Mouse (Mus musculus) midbrain, embryonic 15.5 days (tissue): ENCODE measurements around the gene Gm5129. TPM values are rescaled to one million over a fixed set of nuclear protein-coding genes. Genes with fewer than 3 reads are reported as not detected.
"Not testable (repeated sequence)": the region's sequence is repeated elsewhere in the genome, so short reads cannot be mapped to it uniquely, and the experiment has no call there.

Experiments
- ATAC-seq: fragments of 200-750 bp; cut with Nextera tagmentation; replicated peaks from 2 replicates; pipeline ENCODE4 v1.8.0; 2017; ENCODE audit warnings: moderate TSS enrichment
- H3K27ac ChIP-seq: fragments of 300-500 bp; sonication (generic); 2 replicates; pipeline ENCODE4 v1.5.1; 2015; ENCODE audit warnings: mild to moderate bottlenecking, inconsistent platforms
- H3K27me3 ChIP-seq: fragments of 300-500 bp; sonication (generic); replicated peaks from 2 replicates; pipeline ENCODE4 v1.6.1; 2015; ENCODE audit warnings: inconsistent platforms
- H3K36me3 ChIP-seq: fragments of 300-500 bp; sonication (generic); replicated peaks from 2 replicates; pipeline ENCODE4 v1.6.1; 2015; ENCODE audit warnings: inconsistent platforms
- H3K4me1 ChIP-seq: fragments of 300-500 bp; sonication (generic); 2 replicates; pipeline ENCODE4 v1.6.1; 2015; ENCODE audit warnings: inconsistent platforms
- H3K4me2 ChIP-seq: fragments of 300-500 bp; sonication (generic); 2 replicates; pipeline ENCODE4 v1.6.1; 2015; ENCODE audit warnings: inconsistent platforms, mild to moderate bottlenecking, moderate library complexity
- H3K4me3 ChIP-seq: fragments of 300-500 bp; sonication (generic); 2 replicates; pipeline ENCODE4 v1.5.1; 2015; ENCODE audit warnings: mild to moderate bottlenecking, inconsistent platforms
- H3K9ac ChIP-seq: fragments of 300-500 bp; sonication (generic); 2 replicates; pipeline ENCODE4 v1.6.1; 2015; ENCODE audit warnings: mild to moderate bottlenecking, inconsistent platforms
- H3K9me3 ChIP-seq: fragments of 300-500 bp; sonication (generic); 2 replicates; pipeline ENCODE4 v1.6.1; 2016; ENCODE audit warnings: inconsistent platforms
- WGBS: fragments of 180-500 bp; shearing (Covaris S2); methylation state at CpG from one replicate; pipeline ENCODE4 v1.1.7; 2015; ENCODE audit warnings: mixed read lengths; 5-methylcytosine and 5-hydroxymethylcytosine counted together
- polyA plus RNA-seq: library from polyadenylated mRNA; unstranded; fragments of >200 nt; fragmentation: Nextera tagmentation; extraction: Ambion mirVana; gene quantifications from 2 replicates; pipeline ENCODE4 v1.2.1, GENCODE M21; 2015

The Gm5129 gene
- not detected in 2 replicates for polyA plus RNA-seq

- Histone ChIP-seq H3K9me3 (no peaks in the 10 kb centered on the region), H3K27ac (peak within 1 kb of the TSS; percentile 97), H3K27me3 (no peaks in the 10 kb centered on the region), H3K4me2 (peak within 1 kb of the TSS; percentile 76), H3K4me1 (peaks cover 33% of the 10 kb centered on the region), H3K4me3 (peak within 1 kb of the TSS; percentile 77), H3K9ac (peak within 1 kb of the TSS; percentile 73), H3K36me3 (no peaks in the 10 kb centered on the region)
- WGBS: under 1% methylated on average over 46 of the region's 46 CpGs
- ATAC-seq: peak; percentile 99
Observed at GRCm38 (mm10) chr5:29735557-29736061, at the start of gene Gm5129, which contains the start of gene Dnajb6. TSS of gene Gm5129 (minus strand) at chr5:29735936. TSS of gene Dnajb6 (plus strand) at chr5:29735688.

GRCm38 (mm10) chr5:29784906-29785305 lies 49.2 kb upstream of the Gm5129 start:
- not testable (repeated sequence) for H3K27ac ChIP-seq, H3K9ac ChIP-seq, H3K9me3 ChIP-seq, H3K4me1 ChIP-seq, H3K36me3 ChIP-seq, H3K4me2 ChIP-seq, ATAC-seq, H3K4me3 ChIP-seq, H3K27me3 ChIP-seq
- 89% methylated on average over 11 of the region's 13 CpGs for WGBS

- H3K36me3 ChIP-seq: no peaks in the 10 kb centered on the region
- 93% methylated on average over 3 of the region's 3 CpGs for WGBS
- H3K4me3 ChIP-seq: no peak overlapping the region
- no peaks in the 10 kb centered on the region for H3K27me3 ChIP-seq
- no peak overlapping the region for H3K4me2 ChIP-seq
- no peak for ATAC-seq
- no peak overlapping the region for H3K9ac ChIP-seq
- H3K4me1 ChIP-seq: no peaks in the 10 kb centered on the region
- no peak overlapping the region for H3K27ac ChIP-seq
- no peaks in the 10 kb centered on the region for H3K9me3 ChIP-seq
Observed at GRCm38 (mm10) chr5:29782261-29782660, 46.5 kb upstream of the Gm5129 start.

- H3K9ac ChIP-seq, H3K4me1 ChIP-seq, H3K9me3 ChIP-seq, ATAC-seq, H3K36me3 ChIP-seq, H3K27me3 ChIP-seq, H3K4me2 ChIP-seq, H3K4me3 ChIP-seq, H3K27ac ChIP-seq: not testable (repeated sequence)
- WGBS: 96% methylated on average over 9 of the region's 9 CpGs
Observed at GRCm38 (mm10) chr5:29779733-29780132, 44.0 kb upstream of the Gm5129 start.

GRCm38 (mm10) chr5:29778029-29778428 lies 42.3 kb upstream of the Gm5129 start:
- Histone ChIP-seq H3K4me3 (no peak overlapping the region), H3K36me3 (no peaks in the 10 kb centered on the region), H3K9me3 (no peaks in the 10 kb centered on the region), H3K4me1 (no peaks in the 10 kb centered on the region), H3K27ac (no peak overlapping the region), H3K4me2 (no peak overlapping the region), H3K9ac (no peak overlapping the region), H3K27me3 (no peaks in the 10 kb centered on the region)
- WGBS: 91% methylated on average over 6 of the region's 6 CpGs
- no peak for ATAC-seq

GRCm38 (mm10) chr5:29775437-29775836 lies 39.7 kb upstream of the Gm5129 start:
- H3K36me3 ChIP-seq: no peaks in the 10 kb centered on the region
- ATAC-seq: no peak
- no peak overlapping the region for H3K9ac ChIP-seq
- no peak overlapping the region for H3K27ac ChIP-seq
- H3K4me2 ChIP-seq: no peak overlapping the region
- 93% methylated on average over 5 of the region's 5 CpGs for WGBS
- no peaks in the 10 kb centered on the region for H3K27me3 ChIP-seq
- H3K4me3 ChIP-seq: no peak overlapping the region
- H3K9me3 ChIP-seq: no peaks in the 10 kb centered on the region
- H3K4me1 ChIP-seq: no peaks in the 10 kb centered on the region

GRCm38 (mm10) chr5:29773460-29774150 lies 37.9 kb upstream of the Gm5129 start:
- no peak overlapping the region for H3K4me3 ChIP-seq
- 88% methylated on average over 13 of the region's 13 CpGs for WGBS
- no peak overlapping the region for H3K4me2 ChIP-seq
- H3K9ac ChIP-seq: no peak overlapping the region
- H3K36me3 ChIP-seq: no peaks in the 10 kb centered on the region
- ATAC-seq: no peak
- H3K4me1 ChIP-seq: no peaks in the 10 kb centered on the region
- no peaks in the 10 kb centered on the region for H3K27me3 ChIP-seq
- no peak overlapping the region for H3K27ac ChIP-seq
- no peaks in the 10 kb centered on the region for H3K9me3 ChIP-seq

- H3K4me2 ChIP-seq: no peak overlapping the region
- H3K27me3 ChIP-seq: no peaks in the 10 kb centered on the region
- H3K4me3 ChIP-seq: no peak overlapping the region
- H3K36me3 ChIP-seq: peaks cover 6% of the 10 kb centered on the region; the same call in 1 of the 2 replicates
- ATAC-seq: no peak
- H3K27ac ChIP-seq: no peak overlapping the region
- WGBS: 86% methylated on average over 4 of the region's 4 CpGs
- no peaks in the 10 kb centered on the region for H3K4me1 ChIP-seq
- no peak overlapping the region for H3K9ac ChIP-seq
- no peaks in the 10 kb centered on the region for H3K9me3 ChIP-seq
Observed at GRCm38 (mm10) chr5:29772651-29773330, 37.1 kb upstream of the Gm5129 start.

- Histone ChIP-seq H3K4me2 (no peak overlapping the region), H3K9ac (no peak overlapping the region), H3K36me3 (peaks cover 6% of the 10 kb centered on the region; the same call in 1 of the 2 replicates), H3K4me1 (no peaks in the 10 kb centered on the region), H3K9me3 (no peaks in the 10 kb centered on the region), H3K4me3 (no peak overlapping the region), H3K27ac (no peak overlapping the region), H3K27me3 (no peaks in the 10 kb centered on the region)
- WGBS: 86% methylated on average over 2 of the region's 2 CpGs
- ATAC-seq: no peak
Observed at GRCm38 (mm10) chr5:29772038-29772437, 36.3 kb upstream of the Gm5129 start.

- 69% methylated on average over 1 of the region's 1 CpGs for WGBS
- ATAC-seq: no peak
- H3K4me2 ChIP-seq: no peak overlapping the region
- H3K9ac ChIP-seq: no peak overlapping the region
- no peak overlapping the region for H3K4me3 ChIP-seq
- no peak overlapping the region for H3K27ac ChIP-seq
- no peaks in the 10 kb centered on the region for H3K4me1 ChIP-seq
- no peaks in the 10 kb centered on the region for H3K27me3 ChIP-seq
- no peaks in the 10 kb centered on the region for H3K9me3 ChIP-seq
- H3K36me3 ChIP-seq: peaks cover 6% of the 10 kb centered on the region; the same call in 1 of the 2 replicates
Observed at GRCm38 (mm10) chr5:29770935-29771334, 35.2 kb upstream of the Gm5129 start.

- H3K9ac ChIP-seq: no peak overlapping the region
- no peaks in the 10 kb centered on the region for H3K9me3 ChIP-seq
- no peak for ATAC-seq
- H3K4me1 ChIP-seq: no peaks in the 10 kb centered on the region
- H3K4me2 ChIP-seq: no peak overlapping the region
- H3K36me3 ChIP-seq: peaks cover 26% of the 10 kb centered on the region; the same call in 1 of the 2 replicates
- no peak overlapping the region for H3K27ac ChIP-seq
- WGBS: 96% methylated on average over 5 of the region's 5 CpGs
- H3K27me3 ChIP-seq: no peaks in the 10 kb centered on the region
- H3K4me3 ChIP-seq: no peak overlapping the region
Observed at GRCm38 (mm10) chr5:29759318-29759717, 23.6 kb upstream of the Gm5129 start.

- H3K9me3 ChIP-seq: no peaks in the 10 kb centered on the region
- H3K4me2 ChIP-seq: no peak overlapping the region
- H3K27me3 ChIP-seq: no peaks in the 10 kb centered on the region
- no peaks in the 10 kb centered on the region for H3K4me1 ChIP-seq
- no peak overlapping the region for H3K9ac ChIP-seq
- no peak overlapping the region for H3K4me3 ChIP-seq
- peaks cover 37% of the 10 kb centered on the region for H3K36me3 ChIP-seq
- no peak overlapping the region for H3K27ac ChIP-seq
- no peak for ATAC-seq
Observed at GRCm38 (mm10) chr5:29752894-29753293, 17.2 kb upstream of the Gm5129 start.
